Mouse (Mus musculus): Measurements from ENCODE around the gene Fancg.

DNA sequence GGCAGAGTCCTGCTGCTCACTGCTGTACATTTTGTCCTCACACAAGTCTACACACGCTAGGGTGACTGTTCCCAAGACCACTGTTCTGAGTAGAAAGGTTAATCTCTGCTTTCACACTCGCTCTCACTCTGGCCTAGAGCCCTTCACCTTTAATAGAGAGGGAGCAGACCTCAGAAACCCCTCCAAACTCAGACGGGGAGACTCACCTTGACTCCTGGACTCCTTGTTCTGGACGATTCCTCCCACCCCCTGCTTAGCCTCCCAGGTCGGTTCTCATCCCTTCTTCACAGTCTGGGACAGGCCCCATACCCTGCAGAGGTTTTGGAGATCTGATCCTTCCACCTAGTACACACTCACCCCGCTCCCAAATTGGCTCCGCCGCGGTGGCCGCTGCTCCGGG, 29.3 kb upstream of the Fancg start:
- TF ChIP-seq CTCF (IDR thresholded peaks at IDR 0.05; ENCODE audit: borderline replicate concordance, extremely low read depth, insufficient read depth, insufficient read length), result no peak
- TF ChIP-seq POLR2A (IDR thresholded peaks at IDR 0.05; ENCODE audit: borderline replicate concordance, extremely low read depth, insufficient read depth, insufficient read length, poor library complexity, severe bottlenecking), result no peak

All from brain, embryonic 14.5 days (tissue).